1 mouse cellular context compared by ENCODE assay signal in genomic region chr2:28597733-28598547, GRCm38 (mm10).
TF ChIP-seq lines count a peak whose summit lies in the region.

No protein-coding gene starts in this region.

TF ChIP-seq in MEL, 35 proteins besides CTCF, POLR2A, EP300 and RAD21 (continued from another document):
- TF ChIP-seq TCF12 (IDR thresholded peaks at IDR 0.05; ENCODE audit: low read depth, low read length) = peak; percentile 99
- no peak for TF ChIP-seq E2F4 (IDR thresholded peaks at IDR 0.05; ENCODE audit: borderline replicate concordance, low read depth, low read length)
- TF ChIP-seq MXI1 (IDR thresholded peaks at IDR 0.05; ENCODE audit: low read depth, low read length) = peak; percentile 53; the same call in 1 of the 2 replicates
- no peak for TF ChIP-seq UBTF (IDR thresholded peaks at IDR 0.05; ENCODE audit: borderline replicate concordance, insufficient read depth, low read depth, low read length)
- peak; percentile 99 for TF ChIP-seq RCOR1 (IDR thresholded peaks at IDR 0.05; ENCODE audit: low read depth, low read length)
- TF ChIP-seq ZMIZ1 (IDR thresholded peaks at IDR 0.05; ENCODE audit: low read depth, low read length) = peak; percentile 69; the same call in 1 of the 2 replicates
- TF ChIP-seq ZNF384 (IDR thresholded peaks at IDR 0.05; ENCODE audit: low read depth, low read length) = no peak
- peak; percentile 100 for TF ChIP-seq GABPA (IDR thresholded peaks at IDR 0.05; ENCODE audit: low read depth, low read length)
- peak; percentile 59; the same call in 1 of the 2 replicates for TF ChIP-seq MAX (IDR thresholded peaks at IDR 0.05; ENCODE audit: low read length)
- TF ChIP-seq ELF1 (IDR thresholded peaks at IDR 0.05; ENCODE audit: low read depth, low read length) = peak; percentile 37; the same call in 1 of the 2 replicates
- TF ChIP-seq TAL1 (IDR thresholded peaks at IDR 0.05; ENCODE audit: low read length) = peak; percentile 97
- TF ChIP-seq MAZ (IDR thresholded peaks at IDR 0.05; ENCODE audit: low read depth, low read length) = peak; percentile 99
- peak; percentile 81 for TF ChIP-seq CHD2 (IDR thresholded peaks at IDR 0.05; ENCODE audit: low read length)
- TF ChIP-seq MEF2A (IDR thresholded peaks at IDR 0.05; ENCODE audit: extremely low read depth, insufficient replicate concordance, low read depth, low read length, poor library complexity, severe bottlenecking) = 0 out of 2 replicates have a peak, but pooled peaks have one; percentile 2
- no peak for TF ChIP-seq POLR2AphosphoS5 (IDR thresholded peaks at IDR 0.05; ENCODE audit: borderline replicate concordance, low read depth, low read length)
- TF ChIP-seq SIN3A (IDR thresholded peaks at IDR 0.05; ENCODE audit: low read length) = peak; percentile 99
- peak; percentile 14; the same call in 1 of the 2 replicates for TF ChIP-seq MYC (IDR thresholded peaks at IDR 0.05; ENCODE audit: low read depth, low read length)
- no peak for TF ChIP-seq SMC3 (IDR thresholded peaks at IDR 0.05; ENCODE audit: low read depth, low read length)
- TF ChIP-seq NELFE (IDR thresholded peaks at IDR 0.05; ENCODE audit: low read depth, low read length) = no peak
- TF ChIP-seq JUND (IDR thresholded peaks at IDR 0.05; ENCODE audit: low read depth, low read length) = peak; percentile 91
- no peak for TF ChIP-seq USF1 (IDR thresholded peaks at IDR 0.05; ENCODE audit: low read depth, low read length)
- no peak for TF ChIP-seq ZKSCAN1 (IDR thresholded peaks at IDR 0.05; ENCODE audit: low read depth, low read length)
- no peak for TF ChIP-seq ZC3H11A (IDR thresholded peaks at IDR 0.05; ENCODE audit: low read depth, low read length)
- TF ChIP-seq TBP (IDR thresholded peaks at IDR 0.05; ENCODE audit: low read depth, low read length) = peak; percentile 88
- TF ChIP-seq KAT2A (conservative IDR thresholded peaks at IDR 0.05; ENCODE audit: low read depth, low read length) = 0 out of 2 replicates have a peak, but pooled peaks have one; percentile 48
- no peak for TF ChIP-seq USF2 (IDR thresholded peaks at IDR 0.05; ENCODE audit: borderline replicate concordance in 1 of 2, insufficient read depth in 1 of 2, low read depth in 1 of 2, low read length in 2 of 2)
- no peak for TF ChIP-seq HCFC1 (IDR thresholded peaks at IDR 0.05; ENCODE audit: low read depth, low read length)
- peak; percentile 35 for TF ChIP-seq POLR2AphosphoS2 (IDR thresholded peaks at IDR 0.05; ENCODE audit: low read length)
- peak; percentile 98 for TF ChIP-seq MAFK (IDR thresholded peaks at IDR 0.05; ENCODE audit: borderline replicate concordance, low read depth, low read length)
- TF ChIP-seq CHD1 (IDR thresholded peaks at IDR 0.05; ENCODE audit: low read depth, low read length) = no peak
